Mouse (Mus musculus): ENCODE measurements around the gene Fibcd1. TPM values are rescaled to one million over a fixed set of nuclear protein-coding genes. Genes with fewer than 3 reads are reported as not detected.

The Fibcd1 gene
- polyA plus RNA-seq, 1 experiment from 2014 or later, result 7.7 TPM

DNA sequence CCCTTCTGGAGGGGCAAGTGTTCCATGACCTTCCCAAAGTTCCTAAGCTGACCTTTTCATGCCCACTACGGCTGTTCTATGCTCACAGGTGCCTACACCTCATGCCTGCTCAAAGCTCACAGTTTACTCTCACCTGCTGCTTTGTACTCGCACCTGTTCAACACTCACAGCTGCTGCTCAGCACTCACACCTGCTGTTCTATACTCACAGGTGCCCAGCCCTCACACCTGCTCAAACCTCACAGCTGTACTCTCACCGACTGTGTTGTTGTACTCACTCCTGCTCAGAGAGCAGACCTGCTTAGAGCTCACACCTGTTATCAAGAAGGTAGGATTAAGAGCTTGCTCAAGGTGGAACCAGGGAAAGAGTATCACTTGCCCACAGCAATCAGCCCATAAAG, 24.9 kb upstream of the Fibcd1 start:
- no peaks in the 10 kb centered on the region for H3K36me3 ChIP-seq
- H3K9ac ChIP-seq, result no peak overlapping the region
- no peak for ATAC-seq (ENCODE audit: low FRiP score, low read depth)
- H3K9me3 ChIP-seq, result no peaks in the 10 kb centered on the region
- no peak overlapping the region for H3K27ac ChIP-seq (replicated peaks)
- H3K4me2 ChIP-seq, result no peak overlapping the region
- H3K4me3 ChIP-seq, result no peak overlapping the region
- WGBS, result 79% methylated on average over 3 of the region's 3 CpGs
- H3K27me3 ChIP-seq, result 0 out of 2 replicates have a peak, but pooled peaks cover 5% of the 10 kb centered on the region
- peaks cover 10% of the 10 kb centered on the region for H3K4me1 ChIP-seq (replicated peaks)

DNA sequence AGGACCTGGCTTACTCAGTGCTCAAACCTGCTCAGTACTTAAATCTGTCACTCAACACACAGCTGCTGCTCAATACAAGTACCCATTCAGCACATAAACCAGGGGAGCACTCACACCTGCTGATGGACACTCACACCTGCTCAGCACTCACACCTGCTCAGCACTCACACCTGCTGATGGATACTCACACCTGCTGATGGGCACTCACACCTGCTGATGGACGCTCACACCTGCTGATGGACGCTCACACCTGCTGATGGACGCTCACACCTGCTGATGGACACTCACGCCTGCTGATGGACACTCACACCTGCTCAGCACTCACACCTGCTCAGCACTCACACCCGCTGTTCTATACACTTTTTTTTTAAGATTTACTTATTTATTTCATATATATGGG, 23.9 kb upstream of the Fibcd1 start:
- no peak overlapping the region for H3K4me3 ChIP-seq
- H3K27me3 ChIP-seq, result no peaks in the 10 kb centered on the region
- ATAC-seq (ENCODE audit: low FRiP score, low read depth), result no peak
- peaks cover 12% of the 10 kb centered on the region for H3K4me1 ChIP-seq (replicated peaks)
- H3K4me2 ChIP-seq, result no peak overlapping the region
- H3K36me3 ChIP-seq, result no peaks in the 10 kb centered on the region
- 95% methylated on average over 5 of the region's 5 CpGs for WGBS
- no peak overlapping the region for H3K27ac ChIP-seq (replicated peaks)
- H3K9ac ChIP-seq, result no peak overlapping the region
- no peaks in the 10 kb centered on the region for H3K9me3 ChIP-seq

DNA sequence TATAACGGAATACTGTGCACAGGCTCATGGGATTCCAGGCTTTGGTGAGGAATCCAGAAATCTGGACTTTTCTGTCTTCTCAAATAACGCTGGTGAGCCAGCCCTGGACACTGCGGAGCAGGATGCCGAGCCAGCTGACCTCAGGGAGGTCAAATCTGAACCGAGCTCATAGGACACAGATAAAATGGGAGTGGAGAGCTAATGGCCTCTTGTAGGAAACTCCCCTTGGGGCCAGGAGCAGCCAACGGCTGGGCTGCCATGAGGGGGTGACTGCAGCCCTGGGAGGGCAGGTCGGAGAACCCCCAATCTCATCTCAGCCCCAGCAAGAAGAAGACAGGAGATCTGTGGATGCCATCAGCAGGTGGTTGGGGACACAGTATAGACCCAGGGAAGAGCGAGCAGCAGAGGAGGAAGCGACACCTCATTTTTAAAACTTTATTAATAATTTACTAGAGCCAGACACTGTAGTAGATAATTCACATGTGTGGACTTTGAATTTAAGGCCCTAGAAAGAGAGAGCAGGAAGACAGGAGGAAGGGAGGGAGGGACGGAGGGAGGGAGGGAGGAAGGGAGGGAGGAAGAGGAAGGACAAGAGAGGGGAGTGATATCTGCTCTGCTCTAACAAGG, 22.8 kb upstream of the Fibcd1 start:
- 71% methylated on average over 10 of the region's 10 CpGs for WGBS
- ATAC-seq (ENCODE audit: low FRiP score, low read depth), result no peak
- no peak overlapping the region for H3K9ac ChIP-seq
- H3K4me1 ChIP-seq (replicated peaks), result peaks cover 4% of the 10 kb centered on the region; the same call in 1 of the 2 replicates
- H3K27ac ChIP-seq (replicated peaks), result no peak overlapping the region
- no peaks in the 10 kb centered on the region for H3K27me3 ChIP-seq
- no peaks in the 10 kb centered on the region for H3K9me3 ChIP-seq
- H3K4me3 ChIP-seq, result no peak overlapping the region
- no peaks in the 10 kb centered on the region for H3K36me3 ChIP-seq
- H3K4me2 ChIP-seq, result no peak overlapping the region

DNA sequence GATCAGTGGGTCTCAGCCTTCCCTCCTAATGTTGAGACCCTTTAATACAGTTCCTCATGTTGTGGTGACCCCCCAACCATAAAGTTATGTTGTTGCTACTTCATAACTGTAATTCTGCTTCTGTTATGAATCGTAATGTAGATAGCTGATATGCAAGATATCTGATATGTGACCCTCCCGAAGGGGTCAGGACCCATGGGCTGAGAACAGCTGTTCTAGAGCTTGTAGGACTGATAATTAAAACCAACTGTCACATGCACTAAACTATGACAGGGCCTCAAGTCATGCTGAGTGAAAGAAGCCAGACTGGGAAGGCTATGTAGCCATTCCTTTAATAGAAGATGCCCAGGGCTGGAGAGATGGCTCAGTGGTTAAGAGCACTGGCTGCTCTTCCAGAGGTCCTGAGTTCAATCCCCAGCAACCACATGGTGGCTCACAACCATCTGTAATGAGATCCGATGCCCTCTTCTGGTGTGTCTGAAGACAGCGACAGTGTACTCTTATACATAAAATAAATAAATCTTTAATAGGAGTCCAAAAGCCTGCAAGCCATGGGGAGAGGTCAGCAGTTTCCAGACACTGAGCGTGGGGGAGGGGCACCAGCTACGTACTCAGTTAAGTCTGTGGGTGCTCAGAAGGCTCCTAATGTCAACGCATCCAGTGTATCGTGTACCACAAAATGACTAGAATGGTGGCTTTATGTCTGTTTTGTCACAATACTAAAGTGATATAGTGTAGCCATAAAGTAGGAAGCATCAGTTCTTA, 22.1 kb upstream of the Fibcd1 start:
- Histone ChIP-seq H3K9ac (no peak overlapping the region), H3K9me3 (no peaks in the 10 kb centered on the region), H3K27me3 (no peaks in the 10 kb centered on the region), H3K4me2 (no peak overlapping the region), H3K4me3 (no peak overlapping the region), H3K4me1 (replicated peaks) (peaks cover 4% of the 10 kb centered on the region; the same call in 1 of the 2 replicates), H3K27ac (replicated peaks) (no peak overlapping the region), H3K36me3 (no peaks in the 10 kb centered on the region)
- ATAC-seq (ENCODE audit: low FRiP score, low read depth), result no peak
- 83% methylated on average over 8 of the region's 8 CpGs for WGBS

DNA sequence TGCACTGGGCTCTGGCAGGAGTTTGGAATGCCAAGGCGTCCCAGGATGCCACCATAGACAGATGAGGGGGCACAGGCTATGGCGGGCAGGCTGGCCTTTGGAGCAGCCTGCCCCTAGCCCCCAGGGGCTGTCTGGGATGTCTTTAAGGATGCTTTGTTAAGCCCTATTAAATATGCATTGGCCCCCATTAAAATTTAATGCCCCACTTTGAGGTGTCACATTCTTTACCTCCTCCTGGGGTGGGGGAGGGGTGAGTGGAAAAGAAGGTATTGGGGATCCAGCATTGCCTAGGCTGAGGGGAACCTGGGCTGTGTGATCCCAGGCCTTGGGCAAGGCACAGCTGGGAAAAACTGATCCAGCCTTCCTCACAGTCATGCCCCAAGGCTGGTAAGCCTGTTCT, 20.0 kb upstream of the Fibcd1 start:
- Histone ChIP-seq H3K27ac (replicated peaks) (no peak overlapping the region), H3K9ac (no peak overlapping the region), H3K4me1 (replicated peaks) (peaks cover 4% of the 10 kb centered on the region; the same call in 1 of the 2 replicates), H3K27me3 (no peaks in the 10 kb centered on the region), H3K36me3 (no peaks in the 10 kb centered on the region), H3K4me3 (no peak overlapping the region), H3K4me2 (no peak overlapping the region), H3K9me3 (no peaks in the 10 kb centered on the region)
- no peak for ATAC-seq (ENCODE audit: low FRiP score, low read depth)
- 11% methylated on average over 2 of the region's 2 CpGs for WGBS

DNA sequence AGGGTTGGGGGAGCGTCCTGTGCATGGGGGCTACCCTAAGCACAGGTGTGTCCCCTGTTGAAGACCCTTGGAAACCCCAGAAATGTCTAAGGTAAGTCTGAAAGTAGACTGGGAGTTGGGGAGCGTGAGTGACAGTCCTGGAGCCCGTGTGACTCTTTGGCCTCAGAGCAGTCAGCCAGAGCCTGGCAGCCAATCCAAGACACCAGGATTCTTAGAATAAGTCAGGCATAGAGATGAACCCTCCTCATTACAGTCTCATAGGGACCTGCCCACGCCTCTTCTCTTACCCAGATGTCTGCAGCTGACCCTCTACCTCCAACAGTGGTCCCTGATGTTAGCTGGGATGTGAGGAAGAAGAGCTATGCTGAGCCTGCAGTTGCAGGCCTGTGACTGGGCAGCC, 19.5 kb upstream of the Fibcd1 start:
- WGBS, result 68% methylated on average over 4 of the region's 4 CpGs
- ATAC-seq (ENCODE audit: low FRiP score, low read depth), result no peak
- Histone ChIP-seq H3K4me1 (replicated peaks) (peaks cover 4% of the 10 kb centered on the region; the same call in 1 of the 2 replicates), H3K4me3 (no peak overlapping the region), H3K4me2 (no peak overlapping the region), H3K9ac (no peak overlapping the region), H3K9me3 (no peaks in the 10 kb centered on the region), H3K36me3 (no peaks in the 10 kb centered on the region), H3K27me3 (no peaks in the 10 kb centered on the region), H3K27ac (replicated peaks) (no peak overlapping the region)

DNA sequence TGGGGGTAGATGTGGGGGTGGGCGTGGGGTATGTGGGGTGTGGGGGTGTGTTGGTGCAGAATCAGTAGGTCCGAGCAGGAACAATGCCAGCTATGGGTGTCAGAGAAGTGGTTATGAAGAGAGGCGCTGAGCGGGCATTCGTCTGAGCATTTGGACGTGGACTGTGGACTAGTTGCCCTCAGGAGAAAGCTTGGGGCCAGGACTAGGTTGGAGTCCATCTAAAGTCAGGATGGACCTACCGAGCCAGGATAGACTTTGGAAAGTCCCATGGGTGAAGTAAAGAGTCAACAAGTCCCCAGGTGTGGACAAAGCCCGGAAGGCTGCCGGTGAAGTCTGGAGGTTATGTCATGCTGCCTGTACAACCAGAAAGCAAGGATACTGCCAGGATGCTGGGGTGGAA, 19.1 kb upstream of the Fibcd1 start:
- H3K9me3 ChIP-seq, result no peaks in the 10 kb centered on the region
- H3K9ac ChIP-seq, result no peak overlapping the region
- no peaks in the 10 kb centered on the region for H3K27me3 ChIP-seq
- H3K4me3 ChIP-seq, result no peak overlapping the region
- no peak overlapping the region for H3K4me2 ChIP-seq
- 90% methylated on average over 9 of the region's 9 CpGs for WGBS
- no peaks in the 10 kb centered on the region for H3K36me3 ChIP-seq
- ATAC-seq (ENCODE audit: low FRiP score, low read depth), result no peak
- H3K27ac ChIP-seq (replicated peaks), result no peak overlapping the region
- H3K4me1 ChIP-seq (replicated peaks), result peaks cover 4% of the 10 kb centered on the region

DNA sequence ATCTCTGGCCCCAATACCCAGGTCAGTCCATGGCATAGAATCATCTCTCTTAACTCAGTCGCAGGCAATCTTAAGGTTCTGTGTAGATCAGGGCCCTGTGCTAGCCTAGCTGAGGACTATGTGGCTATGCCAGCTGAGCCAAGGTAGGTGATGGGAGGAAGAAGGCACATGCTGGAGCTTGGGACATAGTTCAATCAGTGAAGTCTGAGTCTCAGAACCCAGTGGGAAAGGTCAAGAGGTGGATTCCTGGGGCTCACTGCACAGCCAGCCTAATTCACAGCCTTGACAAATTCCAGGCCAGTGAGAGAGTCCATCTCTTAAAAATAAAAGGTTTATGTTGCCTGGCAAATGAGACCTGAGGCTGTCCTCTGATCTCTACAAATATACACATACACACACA, 18.0 kb upstream of the Fibcd1 start:
- 87% methylated on average over 1 of the region's 1 CpGs for WGBS
- Histone ChIP-seq H3K4me2 (no peak overlapping the region), H3K4me3 (no peak overlapping the region), H3K36me3 (no peaks in the 10 kb centered on the region), H3K9me3 (no peaks in the 10 kb centered on the region), H3K27ac (replicated peaks) (no peak overlapping the region), H3K4me1 (replicated peaks) (peaks cover 15% of the 10 kb centered on the region), H3K9ac (no peak overlapping the region), H3K27me3 (no peaks in the 10 kb centered on the region)
- no peak for ATAC-seq (ENCODE audit: low FRiP score, low read depth)

DNA sequence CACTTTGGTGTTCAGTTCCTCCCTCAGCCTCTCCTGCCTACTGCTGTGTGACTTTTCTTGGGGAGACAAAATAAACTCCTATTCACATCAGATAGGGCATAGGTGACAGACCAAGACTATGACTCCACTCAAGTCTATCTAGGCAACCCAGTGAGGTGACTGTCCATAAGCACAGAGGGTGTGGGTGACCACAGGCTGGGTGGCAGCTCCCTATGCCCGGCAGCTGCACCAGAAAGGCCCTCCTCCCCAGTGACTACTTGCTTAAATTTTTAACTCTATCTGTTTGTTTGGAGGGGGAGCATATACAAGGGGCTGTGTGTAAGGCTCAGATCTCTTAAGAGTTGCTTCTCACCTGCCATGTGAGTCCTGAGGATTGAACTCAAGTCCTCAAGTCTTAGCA, 17.1 kb upstream of the Fibcd1 start:
- Histone ChIP-seq H3K9ac (no peak overlapping the region), H3K4me1 (replicated peaks) (peaks cover 19% of the 10 kb centered on the region), H3K27me3 (no peaks in the 10 kb centered on the region), H3K27ac (replicated peaks) (no peak overlapping the region), H3K4me2 (no peak overlapping the region), H3K9me3 (no peaks in the 10 kb centered on the region), H3K4me3 (no peak overlapping the region), H3K36me3 (no peaks in the 10 kb centered on the region)
- ATAC-seq (ENCODE audit: low FRiP score, low read depth), result no peak
- 82% methylated on average over 1 of the region's 1 CpGs for WGBS

DNA sequence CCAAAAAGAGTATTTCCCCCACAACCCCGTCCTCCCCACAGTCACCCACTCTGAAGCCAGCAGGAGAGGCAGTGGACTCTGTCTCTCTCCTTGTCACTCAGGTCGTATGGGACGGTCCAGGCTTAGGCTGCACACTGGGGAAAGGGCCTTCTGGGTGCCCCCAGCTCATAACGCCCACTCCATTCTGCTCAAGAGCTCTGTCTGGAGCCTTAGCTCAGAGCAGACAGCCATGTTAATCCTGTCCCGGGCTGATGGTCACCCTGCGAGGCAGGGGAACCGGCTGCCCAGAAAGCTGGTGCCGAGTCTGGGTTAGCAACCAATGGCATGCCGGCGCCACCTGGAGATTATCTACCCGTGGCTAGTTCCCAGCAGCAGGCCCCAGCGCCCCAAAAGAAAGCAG, 12.7 kb upstream of the Fibcd1 start:
- H3K4me1 ChIP-seq (replicated peaks), result peaks cover 22% of the 10 kb centered on the region
- H3K36me3 ChIP-seq, result no peaks in the 10 kb centered on the region
- no peak for ATAC-seq (ENCODE audit: low FRiP score, low read depth)
- no peaks in the 10 kb centered on the region for H3K27me3 ChIP-seq
- H3K4me3 ChIP-seq, result no peak overlapping the region
- H3K9me3 ChIP-seq, result no peaks in the 10 kb centered on the region
- H3K4me2 ChIP-seq, result no peak overlapping the region
- whole genome bisulfite sequencing, result 27% methylated on average over 12 of the region's 12 CpGs
- H3K9ac ChIP-seq, result no peak overlapping the region
- no peak overlapping the region for H3K27ac ChIP-seq (replicated peaks)

DNA sequence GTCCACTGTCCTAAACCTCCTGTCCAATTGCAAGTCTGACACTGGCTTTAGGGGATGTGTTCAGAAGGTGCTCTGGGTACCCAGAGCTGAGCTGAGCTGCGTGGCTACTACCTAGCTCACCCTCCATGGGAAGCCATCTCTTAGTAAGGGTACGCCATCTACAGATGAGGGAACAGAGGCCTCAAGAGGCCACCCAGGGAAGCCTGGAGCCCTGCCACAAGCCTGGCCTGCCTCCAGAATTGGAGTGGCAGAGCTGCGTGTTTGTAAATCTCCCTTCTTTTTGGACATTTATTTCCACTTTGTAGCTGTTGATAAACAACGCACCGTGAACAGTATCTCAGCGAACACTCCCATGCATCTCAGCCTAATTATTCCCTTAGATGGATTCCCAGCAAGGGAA, 11.4 kb upstream of the Fibcd1 start:
- no peak for ATAC-seq (ENCODE audit: low FRiP score, low read depth)
- 44% methylated on average over 6 of the region's 6 CpGs for WGBS
- no peak overlapping the region for H3K27ac ChIP-seq (replicated peaks)
- no peaks in the 10 kb centered on the region for H3K9me3 ChIP-seq
- H3K4me3 ChIP-seq, result no peak overlapping the region
- no peak overlapping the region for H3K4me2 ChIP-seq
- no peak overlapping the region for H3K9ac ChIP-seq
- no peaks in the 10 kb centered on the region for H3K36me3 ChIP-seq
- peaks cover 22% of the 10 kb centered on the region for H3K4me1 ChIP-seq (replicated peaks)
- H3K27me3 ChIP-seq, result no peaks in the 10 kb centered on the region

DNA sequence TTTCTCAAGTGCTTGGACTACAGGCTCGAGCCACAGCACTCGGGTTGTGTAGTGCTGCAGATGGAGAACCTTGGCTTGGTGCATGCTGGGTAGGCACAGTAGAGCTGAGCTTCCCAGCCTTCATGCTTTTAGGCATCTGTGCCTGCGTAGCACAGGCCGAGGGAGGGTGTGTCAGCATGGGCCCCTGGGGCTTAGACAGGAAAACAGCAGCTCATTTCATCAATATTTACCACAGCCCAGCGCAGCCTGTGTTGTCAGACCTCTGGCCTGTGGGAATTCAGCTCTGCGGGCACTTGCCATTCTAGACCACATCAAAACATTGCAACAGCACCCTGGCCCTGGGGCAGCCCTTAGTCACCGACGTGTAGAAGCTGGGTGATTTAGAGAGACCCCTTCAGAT, 10.2 kb upstream of the Fibcd1 start:
- no peaks in the 10 kb centered on the region for H3K27me3 ChIP-seq
- H3K4me1 ChIP-seq (replicated peaks), result peaks cover 22% of the 10 kb centered on the region
- no peak overlapping the region for H3K4me2 ChIP-seq
- no peak for ATAC-seq (ENCODE audit: low FRiP score, low read depth)
- H3K9ac ChIP-seq, result no peak overlapping the region
- 66% methylated on average over 8 of the region's 8 CpGs for WGBS
- H3K9me3 ChIP-seq, result no peaks in the 10 kb centered on the region
- H3K36me3 ChIP-seq, result no peaks in the 10 kb centered on the region
- H3K27ac ChIP-seq (replicated peaks), result no peak overlapping the region
- H3K4me3 ChIP-seq, result no peak overlapping the region
